Mouse (Mus musculus): Measurements from ENCODE around the gene 5031439G07Rik. TPM values are rescaled to one million over a fixed set of nuclear protein-coding genes. Genes with fewer than 3 reads are reported as not detected.

5031439G07Rik gene
- polyA plus RNA-seq, 1 experiment from 2014 or later = 3.5 TPM

DNA sequence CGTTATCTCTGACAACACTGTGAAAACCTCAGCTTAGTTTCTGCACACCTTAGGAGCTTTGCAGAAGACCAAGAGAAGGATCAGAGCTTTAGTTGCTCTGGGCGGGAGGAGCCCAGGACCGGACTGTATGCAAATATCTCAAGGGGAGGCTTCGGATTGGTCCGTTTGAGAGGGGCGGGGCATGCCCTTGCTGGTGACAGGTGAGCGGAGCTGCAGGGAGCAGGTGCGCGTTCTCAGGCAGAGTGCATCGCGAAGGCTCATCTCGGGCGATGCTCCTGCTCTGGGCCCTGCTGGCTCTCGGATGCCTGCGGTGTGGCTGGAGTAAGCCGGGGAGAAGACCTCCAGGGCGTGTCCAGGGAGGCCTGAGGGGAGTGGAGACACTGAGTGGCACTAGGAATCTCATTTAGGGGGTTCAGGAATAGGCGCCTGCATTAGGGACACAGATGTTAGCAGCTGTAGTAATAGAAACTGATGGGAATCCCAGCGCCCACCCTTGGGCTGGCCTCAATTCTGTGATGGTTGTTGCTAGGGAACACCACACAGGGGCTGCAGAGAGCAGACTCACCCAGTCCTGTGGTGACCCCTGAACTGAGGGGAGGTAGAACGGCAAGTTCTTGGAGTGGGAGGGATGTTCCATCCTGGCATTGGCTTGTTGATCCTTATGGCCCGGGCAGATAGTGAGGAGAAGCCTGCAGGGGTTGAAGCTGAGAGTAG is 28.8 kb upstream of the 5031439G07Rik start, which contains the start of gene Upk3a:
Gene Upk3a (plus strand): TSS at position 191 of the 714 bp plus-strand sequence.
- Histone ChIP-seq H3K36me3 (no peaks in the 10 kb centered on the region), H3K27ac (replicated peaks) (no peak within 1 kb of the TSS), H3K4me1 (peaks cover 31% of the 10 kb centered on the region), H3K9ac (no peak within 1 kb of the TSS), H3K4me3 (no peak within 1 kb of the TSS), H3K9me3 (no peaks in the 10 kb centered on the region), H3K27me3 (replicated peaks) (peaks cover 31% of the 10 kb centered on the region), H3K4me2 (peak within 1 kb of the TSS; percentile 20)
- no peak for ATAC-seq (ENCODE audit: extremely low read depth, insufficient number of reproducible peaks, low FRiP score, low TSS enrichment)
- 9% methylated on average over 21 of the region's 21 CpGs for WGBS

DNA sequence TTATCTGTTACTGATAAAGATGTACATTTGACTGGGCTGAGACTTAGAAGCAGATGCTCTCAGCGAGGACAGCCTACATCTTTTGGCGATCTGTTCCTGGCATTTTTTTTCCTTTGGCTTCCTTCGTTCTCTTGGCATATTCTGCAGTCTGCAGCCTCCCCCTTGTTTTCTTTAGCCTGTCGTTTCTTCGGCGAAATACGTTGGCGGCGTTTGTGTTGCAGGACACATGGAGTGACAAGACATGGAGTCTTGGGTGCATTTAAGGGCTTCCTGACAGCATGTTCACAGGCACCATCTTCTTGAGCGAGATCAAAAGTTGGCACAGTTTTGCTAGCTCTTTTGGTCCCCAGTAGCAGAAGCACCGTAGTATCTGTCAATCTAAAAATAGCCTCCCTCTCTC is 27.4 kb upstream of the 5031439G07Rik start:
- Histone ChIP-seq H3K27me3 (replicated peaks) (peaks cover 31% of the 10 kb centered on the region), H3K9ac (no peak overlapping the region), H3K27ac (replicated peaks) (no peak overlapping the region), H3K4me1 (peaks cover 37% of the 10 kb centered on the region), H3K4me3 (no peak overlapping the region), H3K9me3 (no peaks in the 10 kb centered on the region), H3K4me2 (peak overlapping the region; percentile 20; the same call in 1 of the 2 replicates), H3K36me3 (no peaks in the 10 kb centered on the region)
- 50% methylated on average over 11 of the region's 11 CpGs for WGBS
- ATAC-seq (ENCODE audit: extremely low read depth, insufficient number of reproducible peaks, low FRiP score, low TSS enrichment) = no peak

DNA sequence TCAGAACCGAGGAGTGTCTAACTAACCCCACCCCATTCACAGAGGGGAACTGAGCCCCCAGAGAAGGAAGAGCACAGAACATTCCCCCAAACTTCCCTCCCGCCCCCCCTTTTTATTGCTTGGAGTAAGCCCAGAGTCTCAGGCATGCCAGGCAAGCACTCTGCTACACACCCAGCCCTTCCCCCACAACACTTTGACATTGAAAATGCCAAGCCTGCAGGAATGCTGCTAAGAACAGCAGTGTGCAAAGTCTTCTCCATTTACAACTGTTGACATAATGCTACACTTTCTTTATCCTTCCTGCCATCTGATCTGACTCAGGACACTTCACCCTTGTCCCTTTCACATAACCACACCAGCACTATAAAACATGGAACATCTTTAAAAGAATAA is 24.3 kb upstream of the 5031439G07Rik start:
- Histone ChIP-seq H3K4me3 (no peak overlapping the region), H3K4me1 (peaks cover 37% of the 10 kb centered on the region), H3K36me3 (no peaks in the 10 kb centered on the region), H3K4me2 (peak overlapping the region; percentile 51), H3K9ac (0 out of 2 replicates have a peak overlapping the region, but pooled peaks have one; percentile 30), H3K27ac (replicated peaks) (peak overlapping the region; percentile 55), H3K27me3 (replicated peaks) (peaks cover 21% of the 10 kb centered on the region), H3K9me3 (no peaks in the 10 kb centered on the region)
- WGBS = 41% methylated on average over 2 of the region's 2 CpGs
- ATAC-seq (ENCODE audit: extremely low read depth, insufficient number of reproducible peaks, low FRiP score, low TSS enrichment) = no peak

DNA sequence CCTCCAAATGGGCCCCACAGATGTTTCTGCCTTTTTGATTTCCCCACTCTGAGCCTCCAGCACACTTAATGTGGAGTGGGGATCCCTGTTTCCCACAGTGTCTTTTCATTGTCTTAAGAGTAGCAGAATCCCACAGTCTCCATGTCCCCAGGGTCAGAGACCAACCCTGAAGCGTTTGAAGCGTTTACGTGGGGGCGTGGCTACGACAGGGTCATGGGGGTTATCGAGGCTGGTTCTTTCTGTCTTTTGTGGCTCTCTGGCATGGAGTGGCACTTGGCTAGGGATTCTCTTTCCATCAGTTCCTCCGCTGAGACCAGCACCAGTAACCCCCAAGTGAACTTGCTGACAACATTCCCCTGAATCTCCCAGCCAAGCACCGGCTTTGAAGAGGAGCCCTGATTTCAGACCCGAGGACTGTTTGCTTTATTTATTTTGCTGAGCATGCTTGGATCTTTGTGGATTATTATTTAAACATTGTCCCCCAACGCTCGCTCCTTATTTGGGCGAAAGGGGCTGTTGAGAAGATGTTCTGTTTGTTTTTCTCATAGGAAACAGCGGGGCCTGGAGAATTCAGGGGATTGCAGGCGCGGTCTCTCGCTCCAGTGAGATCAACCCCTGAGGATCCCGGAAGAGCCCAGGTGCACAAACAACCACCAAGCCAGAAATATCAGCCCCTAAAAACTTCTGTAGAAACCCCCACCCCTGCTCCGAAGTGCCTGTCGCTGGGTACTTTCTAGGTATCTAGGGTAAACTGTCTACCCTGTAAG is 23.7 kb upstream of the 5031439G07Rik start:
- H3K4me3 ChIP-seq = no peak overlapping the region
- peak overlapping the region; percentile 30; the same call in 1 of the 2 replicates for H3K9ac ChIP-seq
- H3K9me3 ChIP-seq = no peaks in the 10 kb centered on the region
- H3K27me3 ChIP-seq (replicated peaks) = peaks cover 16% of the 10 kb centered on the region
- peak overlapping the region; percentile 55 for H3K27ac ChIP-seq (replicated peaks)
- no peak for ATAC-seq (ENCODE audit: extremely low read depth, insufficient number of reproducible peaks, low FRiP score, low TSS enrichment)
- H3K4me2 ChIP-seq = peak overlapping the region; percentile 51
- no peaks in the 10 kb centered on the region for H3K36me3 ChIP-seq
- H3K4me1 ChIP-seq = peaks cover 36% of the 10 kb centered on the region
- WGBS = 33% methylated on average over 19 of the region's 19 CpGs

DNA sequence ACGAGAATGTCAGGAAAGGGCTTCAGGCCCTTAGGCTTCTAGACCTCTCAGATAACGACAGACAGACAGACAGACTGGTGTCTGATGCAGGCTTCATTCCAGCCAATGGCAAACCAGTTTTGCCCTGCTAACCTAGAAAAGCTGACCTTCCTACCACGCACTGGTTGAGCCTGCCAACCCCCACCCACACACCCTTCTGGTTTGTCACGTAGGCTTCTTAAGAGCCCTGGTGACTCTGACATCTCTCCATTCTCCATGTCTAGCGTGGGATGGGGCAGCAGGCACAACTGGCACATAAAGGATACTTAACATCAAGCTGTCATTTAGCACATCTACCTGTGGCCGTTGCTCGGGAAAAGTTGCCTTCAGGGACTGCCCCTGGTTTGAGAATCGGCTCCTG is 21.3 kb upstream of the 5031439G07Rik start:
- Histone ChIP-seq H3K9me3 (no peaks in the 10 kb centered on the region), H3K27ac (replicated peaks) (no peak overlapping the region), H3K4me3 (no peak overlapping the region), H3K4me1 (peaks cover 23% of the 10 kb centered on the region), H3K27me3 (replicated peaks) (no peaks in the 10 kb centered on the region), H3K4me2 (no peak overlapping the region), H3K36me3 (no peaks in the 10 kb centered on the region), H3K9ac (no peak overlapping the region)
- ATAC-seq (ENCODE audit: extremely low read depth, insufficient number of reproducible peaks, low FRiP score, low TSS enrichment) = no peak
- 62% methylated on average over 8 of the region's 8 CpGs for WGBS

DNA sequence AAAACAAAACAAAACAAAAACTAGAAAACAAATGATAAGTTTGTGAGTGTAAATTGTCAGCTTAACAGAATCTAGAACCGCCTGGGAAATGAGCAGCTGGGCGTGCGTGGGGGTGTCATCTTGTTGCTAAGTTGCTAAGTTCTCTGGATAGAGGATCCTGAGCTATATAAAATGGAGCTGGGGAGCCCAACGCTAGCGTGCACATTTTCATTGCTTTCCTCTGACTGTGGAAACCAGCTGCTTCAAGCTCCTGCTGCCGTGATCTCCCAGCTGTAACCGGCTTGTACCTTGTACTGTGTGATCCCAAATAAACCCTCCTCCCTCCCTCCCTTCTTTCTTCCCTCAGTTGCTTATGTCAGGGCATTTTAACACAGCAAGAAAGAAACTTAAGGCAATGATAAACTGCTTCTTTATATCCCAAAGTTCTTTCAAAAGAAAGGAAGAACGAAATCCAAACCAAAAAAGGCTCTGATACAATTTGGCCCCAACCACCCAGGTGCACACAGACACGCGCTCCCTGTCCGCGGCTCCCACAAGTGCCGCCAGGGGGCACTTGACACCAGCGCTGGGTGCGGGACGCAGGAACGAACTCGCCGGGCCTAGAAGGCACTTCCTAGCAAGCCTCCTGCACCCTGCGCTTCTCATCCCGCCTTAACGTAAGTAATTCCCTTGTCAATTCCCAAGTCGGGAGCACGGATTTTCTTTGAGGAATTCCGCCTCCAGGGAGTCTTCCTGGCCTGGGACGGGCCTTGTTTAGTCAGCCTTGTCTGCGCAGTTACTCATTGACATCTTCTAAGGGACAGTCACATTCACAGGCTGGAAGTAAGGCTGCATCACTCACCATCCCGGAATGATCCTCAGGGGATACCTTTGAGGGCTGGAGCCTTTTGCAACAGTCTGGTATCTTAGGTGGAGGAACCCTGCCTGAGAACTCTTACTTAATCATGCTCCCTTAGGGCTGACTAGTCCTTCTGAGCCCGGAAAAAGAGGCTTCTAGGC is 12.9 kb upstream of the 5031439G07Rik start:
- H3K9me3 ChIP-seq = no peaks in the 10 kb centered on the region
- H3K36me3 ChIP-seq = no peaks in the 10 kb centered on the region
- H3K27ac ChIP-seq (replicated peaks) = no peak overlapping the region
- 17% methylated on average over 29 of the region's 29 CpGs for WGBS
- peaks cover 37% of the 10 kb centered on the region for H3K27me3 ChIP-seq (replicated peaks)
- H3K4me2 ChIP-seq = peak overlapping the region; percentile 29; the same call in 1 of the 2 replicates
- no peak overlapping the region for H3K4me3 ChIP-seq
- H3K9ac ChIP-seq = peak overlapping the region; percentile 50; the same call in 1 of the 2 replicates
- ATAC-seq (ENCODE audit: extremely low read depth, insufficient number of reproducible peaks, low FRiP score, low TSS enrichment) = no peak
- peaks cover 6% of the 10 kb centered on the region for H3K4me1 ChIP-seq

DNA sequence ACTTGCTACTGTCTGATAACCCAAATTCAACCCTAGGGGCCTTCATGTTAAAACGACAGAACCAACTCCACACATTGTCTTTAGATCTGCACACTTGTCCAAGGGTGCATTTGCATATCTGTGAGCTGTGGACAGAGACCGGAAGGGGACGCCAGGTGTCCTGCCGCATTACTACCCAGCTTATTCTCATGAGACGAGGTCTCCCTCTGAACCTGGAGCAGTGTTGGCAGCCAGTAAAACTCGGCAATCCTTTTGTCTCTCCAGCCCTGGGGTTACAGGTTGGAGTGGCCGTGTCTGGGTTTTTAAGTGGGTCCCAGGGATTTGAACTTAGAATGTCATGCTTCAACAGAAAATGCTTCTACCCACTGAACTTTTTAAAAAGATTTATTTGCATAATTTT is 11.6 kb upstream of the 5031439G07Rik start:
- Histone ChIP-seq H3K9ac (no peak overlapping the region), H3K9me3 (no peaks in the 10 kb centered on the region), H3K27me3 (replicated peaks) (peaks cover 39% of the 10 kb centered on the region), H3K4me3 (no peak overlapping the region), H3K4me2 (no peak overlapping the region), H3K36me3 (no peaks in the 10 kb centered on the region), H3K27ac (replicated peaks) (no peak overlapping the region), H3K4me1 (peaks cover 4% of the 10 kb centered on the region)
- ATAC-seq (ENCODE audit: extremely low read depth, insufficient number of reproducible peaks, low FRiP score, low TSS enrichment) = no peak
- 68% methylated on average over 7 of the region's 7 CpGs for WGBS

DNA sequence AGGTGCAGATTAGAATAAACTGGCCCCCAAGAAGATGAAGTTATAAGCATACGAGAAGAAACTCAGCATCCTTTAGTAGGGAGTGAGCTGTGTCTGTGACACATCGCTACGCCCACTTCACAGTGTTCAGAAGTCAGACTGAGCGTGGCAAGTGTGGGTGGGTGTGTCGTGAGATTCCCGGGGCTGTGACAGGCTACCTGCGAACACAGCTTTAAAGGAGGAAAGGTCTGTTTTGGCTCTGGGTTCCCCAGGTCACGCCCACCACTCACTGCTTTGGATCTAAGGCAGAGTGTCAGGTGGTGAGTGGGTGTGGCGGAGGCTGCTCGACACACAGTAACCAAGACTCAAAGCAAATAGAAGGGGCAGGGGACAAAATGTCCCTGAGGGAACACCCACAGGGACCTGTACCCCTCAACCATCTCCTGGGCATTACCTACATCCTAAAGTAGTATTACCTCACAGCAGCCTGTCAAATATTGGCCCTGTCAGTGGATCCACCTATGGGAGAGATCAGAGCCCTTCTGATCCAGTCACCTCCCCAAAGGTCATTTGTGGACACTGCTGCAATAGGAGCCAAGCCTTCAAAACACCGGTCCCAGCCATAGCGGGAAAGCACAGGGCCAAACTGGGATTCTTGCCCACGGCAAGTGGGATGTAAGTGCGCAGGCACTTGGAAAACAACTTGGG is 9.6 kb upstream of the 5031439G07Rik start:
- Histone ChIP-seq H3K4me3 (no peak overlapping the region), H3K27me3 (replicated peaks) (peaks cover 44% of the 10 kb centered on the region), H3K9ac (no peak overlapping the region), H3K9me3 (no peaks in the 10 kb centered on the region), H3K4me2 (no peak overlapping the region), H3K36me3 (no peaks in the 10 kb centered on the region), H3K27ac (replicated peaks) (no peak overlapping the region), H3K4me1 (peaks cover 4% of the 10 kb centered on the region; the same call in 1 of the 2 replicates)
- WGBS = 66% methylated on average over 14 of the region's 14 CpGs
- ATAC-seq (ENCODE audit: extremely low read depth, insufficient number of reproducible peaks, low FRiP score, low TSS enrichment) = no peak

DNA sequence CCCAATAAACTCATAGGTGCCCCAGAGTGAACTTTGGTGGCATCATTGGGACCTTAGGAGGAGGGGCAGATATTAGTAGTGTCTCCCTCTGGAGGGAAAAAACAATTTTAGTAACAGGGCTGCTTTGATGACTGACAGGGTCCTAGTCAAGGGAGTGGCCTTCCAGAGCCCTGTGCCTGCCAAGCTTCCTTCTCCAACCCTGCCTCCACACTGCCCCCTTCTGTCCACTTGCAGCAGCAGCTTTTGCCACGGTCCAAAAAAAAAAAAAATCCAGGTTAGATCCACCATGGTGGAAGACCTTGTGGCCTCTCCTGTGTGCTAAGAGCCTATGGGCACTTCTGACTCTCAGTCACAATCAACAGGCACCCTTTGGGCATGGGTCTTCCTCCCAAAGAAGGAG is 7.6 kb upstream of the 5031439G07Rik start:
- WGBS = 13% methylated on average over 1 of the region's 1 CpGs
- no peak overlapping the region for H3K27ac ChIP-seq (replicated peaks)
- H3K36me3 ChIP-seq = no peaks in the 10 kb centered on the region
- peaks cover 4% of the 10 kb centered on the region; the same call in 1 of the 2 replicates for H3K4me1 ChIP-seq
- H3K4me2 ChIP-seq = no peak overlapping the region
- no peaks in the 10 kb centered on the region for H3K9me3 ChIP-seq
- ATAC-seq (ENCODE audit: extremely low read depth, insufficient number of reproducible peaks, low FRiP score, low TSS enrichment) = no peak
- peaks cover 29% of the 10 kb centered on the region for H3K27me3 ChIP-seq (replicated peaks)
- no peak overlapping the region for H3K9ac ChIP-seq
- H3K4me3 ChIP-seq = no peak overlapping the region

DNA sequence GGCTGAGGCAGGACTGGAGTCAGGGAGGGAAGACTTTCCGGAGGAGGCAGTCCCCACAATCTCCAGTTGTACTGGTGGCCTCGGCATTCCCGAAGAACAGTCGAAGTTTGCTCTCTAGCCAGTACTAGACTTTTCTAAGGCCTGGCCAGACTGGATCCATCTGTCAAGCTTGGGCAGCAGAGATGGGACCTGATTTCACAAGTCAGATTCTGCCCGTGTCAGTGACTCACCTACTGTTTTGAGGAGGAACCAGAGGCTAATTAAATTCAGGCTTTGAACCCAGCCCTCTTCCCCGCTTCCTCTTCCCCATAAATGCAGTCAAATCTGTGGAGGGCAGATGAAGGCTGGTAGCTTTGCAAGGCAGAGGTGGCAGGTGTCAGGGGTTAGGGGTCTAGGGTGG is 6.7 kb upstream of the 5031439G07Rik start:
- Histone ChIP-seq H3K9ac (no peak overlapping the region), H3K4me1 (peaks cover 4% of the 10 kb centered on the region; the same call in 1 of the 2 replicates), H3K27ac (replicated peaks) (no peak overlapping the region), H3K4me3 (no peak overlapping the region), H3K36me3 (no peaks in the 10 kb centered on the region), H3K4me2 (no peak overlapping the region), H3K9me3 (no peaks in the 10 kb centered on the region), H3K27me3 (replicated peaks) (peaks cover 20% of the 10 kb centered on the region)
- ATAC-seq (ENCODE audit: extremely low read depth, insufficient number of reproducible peaks, low FRiP score, low TSS enrichment) = no peak
- 29% methylated on average over 6 of the region's 6 CpGs for WGBS

All from heart, embryonic 13.5 days (tissue).